Mouse (Mus musculus): Measurements from ENCODE around the gene Hadh.

GRCm38 (mm10) chr3:131247447-131247846 is 24.5 kb downstream of the Hadh start:
- TF ChIP-seq NELFE (IDR thresholded peaks at IDR 0.05; ENCODE audit: low read depth, low read length) (no peak), CTCF (IDR thresholded peaks at IDR 0.05 in 2 of 3, conservative IDR thresholded peaks at IDR 0.05 in 1 of 3; ENCODE audit: control insufficient read depth in 1 of 3, insufficient read depth in 1 of 3, low read depth in 2 of 3, low read length in 3 of 3, poor library complexity in 1 of 3, severe bottlenecking in 1 of 3) (no peak), HCFC1 (IDR thresholded peaks at IDR 0.05; ENCODE audit: low read depth, low read length) (no peak), ZC3H11A (IDR thresholded peaks at IDR 0.05; ENCODE audit: low read depth, low read length) (no peak), MXI1 (IDR thresholded peaks at IDR 0.05; ENCODE audit: low read depth, low read length) (no peak), ETS1 (IDR thresholded peaks at IDR 0.05; ENCODE audit: low read depth, low read length) (no peak), ZKSCAN1 (IDR thresholded peaks at IDR 0.05; ENCODE audit: low read depth, low read length) (no peak), MAX (IDR thresholded peaks at IDR 0.05; ENCODE audit: low read length) (no peak), GATA1 (IDR thresholded peaks at IDR 0.05; ENCODE audit: low read depth, low read length) (no peak), TCF12 (IDR thresholded peaks at IDR 0.05; ENCODE audit: low read depth, low read length) (no peak)

Measured in MEL (cell line).